Mouse (Mus musculus) thymus, postnatal 4 days (tissue): Measurements from ENCODE around the gene Gnb1l.

Source experiments
- DNase-seq: peaks from one replicate; pipeline ENCODE4 v3.0.0; 2021

The Gnb1l gene

GRCm38 (mm10) chr16:18498558-18498990 lies at the start of gene Gnb1l, which contains the start of gene Rtl10:
Gene Gnb1l (plus strand): TSS chr16:18498713.
Gene Rtl10 (plus strand): TSS chr16:18498901.
- DNase-seq = peak; percentile 98

- no peak for DNase-seq
Observed at GRCm38 (mm10) chr16:18449005-18449404, 49.5 kb upstream of the Gnb1l start.

GRCm38 (mm10) chr16:18451486-18452181 lies 46.9 kb upstream of the Gnb1l start:
- DNase-seq = peak; percentile 19

- peak; percentile 20 for DNase-seq
Observed at GRCm38 (mm10) chr16:18452361-18452862, 46.1 kb upstream of the Gnb1l start.

GRCm38 (mm10) chr16:18453846-18454245 lies 44.7 kb upstream of the Gnb1l start:
- DNase-seq = peak; percentile 31

- DNase-seq = peak; percentile 47
Observed at GRCm38 (mm10) chr16:18455407-18455806, 43.1 kb upstream of the Gnb1l start.

GRCm38 (mm10) chr16:18458661-18459060 lies 39.9 kb upstream of the Gnb1l start:
- DNase-seq = no peak

- peak; percentile 78 for DNase-seq
Observed at GRCm38 (mm10) chr16:18459335-18459954, 39.1 kb upstream of the Gnb1l start.

GRCm38 (mm10) chr16:18459955-18460370 lies 38.5 kb upstream of the Gnb1l start:
- peak; percentile 82 for DNase-seq

- DNase-seq = peak; percentile 51
Observed at GRCm38 (mm10) chr16:18460826-18461225, 37.7 kb upstream of the Gnb1l start.

GRCm38 (mm10) chr16:18462031-18462430 lies 36.5 kb upstream of the Gnb1l start:
- peak; percentile 63 for DNase-seq

- DNase-seq = peak; percentile 62
Observed at GRCm38 (mm10) chr16:18462598-18462997, 35.9 kb upstream of the Gnb1l start.

- DNase-seq = peak; percentile 58
Observed at GRCm38 (mm10) chr16:18464271-18464670, 34.2 kb upstream of the Gnb1l start.

GRCm38 (mm10) chr16:18470829-18471228 lies 27.7 kb upstream of the Gnb1l start:
- DNase-seq = peak; percentile 24

GRCm38 (mm10) chr16:18471381-18471955 lies 27.0 kb upstream of the Gnb1l start:
- peak; percentile 29 for DNase-seq

- no peak for DNase-seq
Observed at GRCm38 (mm10) chr16:18471976-18472375, 26.5 kb upstream of the Gnb1l start.

GRCm38 (mm10) chr16:18472416-18472815 lies 26.1 kb upstream of the Gnb1l start:
- peak; percentile 9 for DNase-seq

GRCm38 (mm10) chr16:18472976-18473375 lies 25.5 kb upstream of the Gnb1l start:
- DNase-seq = peak; percentile 77

- DNase-seq = peak; percentile 24
Observed at GRCm38 (mm10) chr16:18474021-18474420, 24.5 kb upstream of the Gnb1l start.

- DNase-seq = peak; percentile 11
Observed at GRCm38 (mm10) chr16:18477996-18478395, 20.5 kb upstream of the Gnb1l start.

GRCm38 (mm10) chr16:18479667-18480066 lies 18.8 kb upstream of the Gnb1l start:
- DNase-seq = peak; percentile 26

- DNase-seq = peak; percentile 64
Observed at GRCm38 (mm10) chr16:18480933-18481485, 17.5 kb upstream of the Gnb1l start.

GRCm38 (mm10) chr16:18482431-18482830 lies 16.1 kb upstream of the Gnb1l start:
- peak; percentile 5 for DNase-seq
